ENCODE assay signal across 9 mouse cellular contexts in the genomic region with DNA sequence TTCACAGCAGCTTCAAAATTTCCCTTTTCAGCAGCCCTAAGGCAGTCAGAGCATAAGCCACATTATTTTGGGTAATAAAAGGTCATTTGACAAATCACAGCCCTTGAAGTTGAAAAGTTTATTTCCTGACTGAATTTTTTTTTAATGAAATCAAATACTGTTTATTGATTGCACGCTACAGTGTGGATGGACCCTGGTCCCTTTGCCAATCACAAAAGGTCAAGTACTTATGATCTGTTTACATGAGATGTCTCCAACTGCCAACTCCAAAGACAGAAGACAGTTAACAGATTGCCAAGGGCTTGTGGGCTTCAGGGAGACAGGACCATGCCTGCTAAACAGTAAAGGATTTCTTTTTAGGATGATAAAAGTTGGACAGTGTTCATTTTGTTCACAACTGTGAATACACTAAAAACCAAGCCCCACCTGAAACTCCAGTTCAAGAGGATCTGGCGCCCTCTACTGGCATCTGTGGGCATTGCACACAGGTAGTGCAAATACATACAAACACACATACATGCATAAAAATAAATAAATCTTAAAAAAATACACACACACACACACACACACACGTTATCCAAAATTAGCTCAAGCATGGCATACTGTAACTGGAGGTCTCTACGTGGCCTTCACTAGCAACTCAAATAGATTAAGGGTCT. TPM values are rescaled to one million over a fixed set of nuclear protein-coding genes. Genes with fewer than 3 reads are reported as not detected.
DNase-seq lines count a peak whose midpoint lies in the region; ATAC-seq and TF ChIP-seq lines count a peak whose summit lies in the region.
"Had no signal": no experiment of that assay in that cellular context is flagged by ENCODE, and none has a peak within 500 bp of the region (broad histone marks: within the 10 kb centered on the region; RNA-seq: fewer than 3 reads in every experiment).

No protein-coding gene starts in this region.

- H3K4me3 ChIP-seq in cerebellum, adult 2 months (replicated peaks; ENCODE audit: insufficient read depth, low read depth, low read length) = no peak overlapping the region
- no peak overlapping the region for H3K4me3 ChIP-seq in liver, adult 2 months (ENCODE audit: insufficient read depth, low read depth, low read length)
- H3K4me3 ChIP-seq in liver, embryonic 12.5 days = no peak overlapping the region
- H3K4me3 ChIP-seq in cortical plate, adult 2 months (ENCODE audit: insufficient read depth, low read length) = no peak overlapping the region
- H3K4me3 ChIP-seq: erythroblast, embryonic 14.5 days had no signal

- no peak for TF ChIP-seq POLR2A in cerebellum, adult 2 months (IDR thresholded peaks at IDR 0.05; ENCODE audit: borderline replicate concordance, insufficient read depth, low read length)
- no peak for TF ChIP-seq POLR2A in liver, adult 2 months (IDR thresholded peaks at IDR 0.05; ENCODE audit: extremely low read depth, insufficient read depth, low read length)
- TF ChIP-seq POLR2A in cortical plate, adult 2 months (IDR thresholded peaks at IDR 0.05; ENCODE audit: extremely low read depth, insufficient read depth, low read length) = no peak

- H3K36me3 ChIP-seq in liver, adult 2 months (ENCODE audit: control insufficient read depth, insufficient read depth, low read length) = peaks cover 3% of the 10 kb centered on the region; the same call in 1 of the 2 replicates
- peaks cover 95% of the 10 kb centered on the region for H3K36me3 ChIP-seq in liver, embryonic 12.5 days

- H3K79me2 ChIP-seq in liver, adult 2 months (ENCODE audit: control insufficient read depth, insufficient read depth, low read length) = no peaks in the 10 kb centered on the region

- WGBS in cerebellum, adult 2 months = 86% methylated on average over 4 of the region's 4 CpGs
- WGBS in liver, adult 2 months = 77% methylated on average over 4 of the region's 4 CpGs
- 80% methylated on average over 4 of the region's 4 CpGs for WGBS in liver, embryonic 12.5 days (ENCODE audit: insufficient replicate concordance)

- peaks cover 12% of the 10 kb centered on the region for H3K9me3 ChIP-seq in liver, embryonic 12.5 days (replicated peaks)

- no peak overlapping the region for H3K27ac ChIP-seq in cerebellum, adult 2 months (ENCODE audit: insufficient read depth, low read length)
- peak overlapping the region; percentile 80 for H3K27ac ChIP-seq in liver, adult 2 months (replicated peaks; ENCODE audit: insufficient read depth, low read depth, low read length)
- H3K27ac ChIP-seq in liver, embryonic 12.5 days = no peak overlapping the region
- H3K27ac ChIP-seq in cortical plate, adult 2 months (ENCODE audit: insufficient read depth, low read length) = no peak overlapping the region

- no peak for ATAC-seq in liver, embryonic 12.5 days
- ATAC-seq in megakaryocyte progenitor cell, adult 5-6 weeks (replicated peaks; ENCODE audit: poor library complexity) = peak; percentile 63; the same call in 1 of the 2 replicates
- ATAC-seq in inflammation-experienced regulatory T-cells, adult 6 months = no peak
- ATAC-seq in megakaryocyte-erythroid progenitor cell, adult 5-6 weeks (replicated peaks; ENCODE audit: low FRiP score, low TSS enrichment, poor library complexity, severe bottlenecking) = no peak

- no peaks in the 10 kb centered on the region for H3K4me1 ChIP-seq in cerebellum, adult 2 months (ENCODE audit: control insufficient read depth, insufficient read depth, low read length)
- peaks cover 9% of the 10 kb centered on the region for H3K4me1 ChIP-seq in liver, adult 2 months (ENCODE audit: control insufficient read depth, insufficient read depth, low read length)
- peaks cover 7% of the 10 kb centered on the region for H3K4me1 ChIP-seq in liver, embryonic 12.5 days
- no peaks in the 10 kb centered on the region for H3K4me1 ChIP-seq in cortical plate, adult 2 months (ENCODE audit: control insufficient read depth, insufficient read depth, low read length)

- no peak for DNase-seq in cerebellum, adult 2 months
- DNase-seq in cerebellum, adult 9-10 months = no peak
- DNase-seq in liver, adult 2 months (ENCODE audit: extremely low read depth, low read depth, low spot score) = peak; percentile 93

- H3K27me3 ChIP-seq in cerebellum, adult 2 months (ENCODE audit: control insufficient read depth, insufficient read depth, low read length) = no peaks in the 10 kb centered on the region
- H3K27me3 ChIP-seq in liver, adult 2 months (ENCODE audit: control insufficient read depth, insufficient read depth, low read length) = no peaks in the 10 kb centered on the region
- H3K27me3 ChIP-seq in liver, embryonic 12.5 days (replicated peaks) = no peaks in the 10 kb centered on the region

- TF ChIP-seq CTCF in cerebellum, adult 2 months (IDR thresholded peaks at IDR 0.05; ENCODE audit: borderline replicate concordance, insufficient read depth, low read depth, low read length) = peak; percentile 41; the same call in 1 of the 2 replicates
- peak; percentile 60; the same call in 1 of the 2 replicates for TF ChIP-seq CTCF in liver, adult 2 months (IDR thresholded peaks at IDR 0.05; ENCODE audit: low read depth, low read length)
- peak; percentile 51 for TF ChIP-seq CTCF in cortical plate, adult 2 months (IDR thresholded peaks at IDR 0.05; ENCODE audit: extremely low read depth, insufficient read depth, low read length)

- peak overlapping the region; percentile 33 for H3K9ac ChIP-seq in liver, adult 2 months (ENCODE audit: low read depth, low read length)
- no peak overlapping the region for H3K9ac ChIP-seq in liver, embryonic 12.5 days

- no peak overlapping the region for H3K4me2 ChIP-seq in liver, embryonic 12.5 days

RNA-seq across cellular contexts. Expression of gene Ccnf, which starts 7.8 kb away (rescaled TPM):
- polyA plus RNA-seq in cerebellum, adult 2 months (2012; rRNA removed) = 3.6 and 4.1 TPM in 2 replicates
- total RNA-seq in liver, adult 2 months (2014; rRNA removed) = 3.0 and 3.5 TPM in 2 replicates
- polyA plus RNA-seq in liver, adult 2 months (2012; rRNA removed) = 5.5 and 6.5 TPM in 2 replicates
- polyA plus RNA-seq in liver, embryonic 12.5 days (2016; fragmentation: Nextera tagmentation; extraction: Ambion mirVana) = 93.7 and 95.4 TPM in 2 replicates
- 4.4 and 4.8 TPM in 2 replicates for polyA plus RNA-seq in cortical plate, adult 2 months (2012; rRNA removed)
- total RNA-seq in megakaryocyte progenitor cell, adult 5-6 weeks (2015) = 21.2 and 22.7 TPM in 2 replicates
- 27.4 and 40.3 TPM in 2 replicates for total RNA-seq in megakaryocyte progenitor cell, adult 5-6 weeks (2017)
- polyA plus RNA-seq in inflammation-experienced regulatory T-cells, adult 6 months (2017; shearing (Covaris generic)) = 10 to 100 TPM in 1 of 3 experiments, 1 to 10 TPM in 2; 3.4 to 43.6 (median 6.3) TPM
- 34.7 and 40.9 TPM in 2 replicates for total RNA-seq in megakaryocyte-erythroid progenitor cell, adult 5-6 weeks (2014; fragmentation: Nextera tagmentation)
- total RNA-seq in megakaryocyte-erythroid progenitor cell, adult 5-6 weeks (2017) = 17.5 and 24.4 TPM in 2 replicates

RNA-seq across cellular contexts. Expression of gene Tedc2, which starts 22.8 kb away (rescaled TPM):
- polyA plus RNA-seq in cerebellum, adult 2 months (2012; rRNA removed) = 27.3 and 28.4 TPM in 2 replicates
- total RNA-seq in liver, adult 2 months (2014; rRNA removed) = 44.1 and 53.2 TPM in 2 replicates
- 61.4 and 78.0 TPM in 2 replicates for polyA plus RNA-seq in liver, adult 2 months (2012; rRNA removed)
- polyA plus RNA-seq in liver, embryonic 12.5 days (2016; fragmentation: Nextera tagmentation; extraction: Ambion mirVana) = 12.3 and 12.6 TPM in 2 replicates
- polyA plus RNA-seq in cortical plate, adult 2 months (2012; rRNA removed) = 17.0 and 19.0 TPM in 2 replicates
- total RNA-seq in megakaryocyte progenitor cell, adult 5-6 weeks (2015) = 7.8 and 10.2 TPM in 2 replicates
- 13.9 and 16.2 TPM in 2 replicates for total RNA-seq in megakaryocyte progenitor cell, adult 5-6 weeks (2017)
- 1 to 10 TPM; 7.2 to 9.5 (median 9.1) TPM for polyA plus RNA-seq in inflammation-experienced regulatory T-cells, adult 6 months (2017; shearing (Covaris generic))
- total RNA-seq in megakaryocyte-erythroid progenitor cell, adult 5-6 weeks (2014; fragmentation: Nextera tagmentation) = 19.8 and 31.0 TPM in 2 replicates
- 16.8 and 18.0 TPM in 2 replicates for total RNA-seq in megakaryocyte-erythroid progenitor cell, adult 5-6 weeks (2017)

RNA-seq across cellular contexts. Expression of gene Ntn3, which starts 34.1 kb away (rescaled TPM):
- polyA plus RNA-seq in cerebellum, adult 2 months (2012; rRNA removed) = 3.8 and 4.5 TPM in 2 replicates
- total RNA-seq in liver, adult 2 months (2014; rRNA removed) = 2.3 and 2.8 TPM in 2 replicates
- polyA plus RNA-seq in liver, adult 2 months (2012; rRNA removed) = 7.4 and 7.8 TPM in 2 replicates
- polyA plus RNA-seq in liver, embryonic 12.5 days (2016; fragmentation: Nextera tagmentation; extraction: Ambion mirVana) = 2.1 and 2.7 TPM in 2 replicates
- 5.5 and 6.8 TPM in 2 replicates for polyA plus RNA-seq in cortical plate, adult 2 months (2012; rRNA removed)
- 0.15 TPM in 1 of 2 replicates, not detected in the other for total RNA-seq in megakaryocyte progenitor cell, adult 5-6 weeks (2015)
- 0.12 and 0.30 TPM in 2 replicates for total RNA-seq in megakaryocyte progenitor cell, adult 5-6 weeks (2017)
- polyA plus RNA-seq in inflammation-experienced regulatory T-cells, adult 6 months (2017; shearing (Covaris generic)) = not detected
- 0.92 TPM in 2 replicates for total RNA-seq in megakaryocyte-erythroid progenitor cell, adult 5-6 weeks (2014; fragmentation: Nextera tagmentation)
- total RNA-seq in megakaryocyte-erythroid progenitor cell, adult 5-6 weeks (2017) = 0.19 and 0.38 TPM in 2 replicates

RNA-seq across cellular contexts. Expression of gene Tbc1d24, which starts 38.1 kb away (rescaled TPM):
- 45.6 and 50.3 TPM in 2 replicates for polyA plus RNA-seq in cerebellum, adult 2 months (2012; rRNA removed)
- 13.3 and 22.2 TPM in 2 replicates for total RNA-seq in liver, adult 2 months (2014; rRNA removed)
- polyA plus RNA-seq in liver, adult 2 months (2012; rRNA removed) = 23.6 and 31.5 TPM in 2 replicates
- 11.1 and 11.9 TPM in 2 replicates for polyA plus RNA-seq in liver, embryonic 12.5 days (2016; fragmentation: Nextera tagmentation; extraction: Ambion mirVana)
- polyA plus RNA-seq in cortical plate, adult 2 months (2012; rRNA removed) = 62.7 and 72.7 TPM in 2 replicates
- 3.6 and 6.4 TPM in 2 replicates for total RNA-seq in megakaryocyte progenitor cell, adult 5-6 weeks (2015)
- 6.4 and 6.6 TPM in 2 replicates for total RNA-seq in megakaryocyte progenitor cell, adult 5-6 weeks (2017)
- 1 to 10 TPM in 2 of 3 experiments, under 1 TPM in 1; 0.66 to 1.4 (median 1.0) TPM for polyA plus RNA-seq in inflammation-experienced regulatory T-cells, adult 6 months (2017; shearing (Covaris generic))
- total RNA-seq in megakaryocyte-erythroid progenitor cell, adult 5-6 weeks (2014; fragmentation: Nextera tagmentation) = 32.2 and 45.2 TPM in 2 replicates
- total RNA-seq in megakaryocyte-erythroid progenitor cell, adult 5-6 weeks (2017) = 6.0 and 6.6 TPM in 2 replicates
